Mouse (Mus musculus) kidney, embryonic 16.5 days (tissue): ENCODE measurements around the gene Anxa9. TPM values are rescaled to one million over a fixed set of nuclear protein-coding genes. Genes with fewer than 3 reads are reported as not detected.

Source experiments
- ATAC-seq: fragments of 200-750 bp; cut with Nextera tagmentation; 2 replicates; pipeline ENCODE4 v1.8.0; 2017; ENCODE audit warnings: moderate TSS enrichment; ENCODE audit not compliant: low FRiP score, low TSS enrichment
- H3K27ac ChIP-seq: fragments of 300-500 bp; sonication (generic); 2 replicates; pipeline ENCODE4 v1.5.1; 2014; ENCODE audit warnings: low read length
- H3K27me3 ChIP-seq: fragments of 300-500 bp; sonication (generic); 2 replicates; pipeline ENCODE4 v1.6.1; 2014; ENCODE audit warnings: low read length, control low read depth, mixed read lengths; ENCODE audit not compliant: insufficient read depth
- H3K36me3 ChIP-seq: fragments of 300-500 bp; sonication (generic); 2 replicates; pipeline ENCODE4 v1.6.1; 2014; ENCODE audit warnings: low read length, control low read depth, mixed read lengths; ENCODE audit not compliant: insufficient read depth
- H3K4me1 ChIP-seq: fragments of 300-500 bp; sonication (generic); 2 replicates; pipeline ENCODE4 v1.6.1; 2014; ENCODE audit warnings: low read length, control low read depth, mixed read lengths; ENCODE audit not compliant: insufficient read depth
- H3K4me2 ChIP-seq: fragments of 300-500 bp; sonication (generic); replicated peaks from 2 replicates; pipeline ENCODE4 v1.6.1; 2014; ENCODE audit warnings: low read depth, low read length
- H3K4me3 ChIP-seq: fragments of 300-500 bp; sonication (generic); 2 replicates; pipeline ENCODE4 v1.5.1; 2014; ENCODE audit warnings: mild to moderate bottlenecking, low read length
- H3K9ac ChIP-seq: fragments of 300-500 bp; sonication (generic); replicated peaks from 2 replicates; pipeline ENCODE4 v1.6.1; 2014; ENCODE audit warnings: low read length
- H3K9me3 ChIP-seq: fragments of 300-500 bp; sonication (generic); 2 replicates; pipeline ENCODE4 v1.6.1; 2016; ENCODE audit warnings: low read length, control low read depth
- WGBS: fragments of 180-500 bp; shearing (Covaris S2); extraction: QIAGEN DNeasy Blood & Tissue Kit; methylation state at CpG from one replicate; pipeline ENCODE4 v1.1.7; 2014; 5-methylcytosine and 5-hydroxymethylcytosine counted together
- polyA plus RNA-seq: library from polyadenylated mRNA; unstranded; fragments of >200 nt; fragmentation: Nextera tagmentation; extraction: Ambion mirVana; gene quantifications from 2 replicates; pipeline ENCODE4 v1.2.1, GENCODE M21; 2015

The Anxa9 gene
- polyA plus RNA-seq, 1 experiment from 2014 or later: 8.6 TPM

- 3% methylated on average over 24 of the region's 27 CpGs for WGBS
- H3K4me2 ChIP-seq: peak within 1 kb of the TSS; percentile 72
- H3K9ac ChIP-seq: peak within 1 kb of the TSS; percentile 93
- H3K36me3 ChIP-seq: no peaks in the 10 kb centered on the region
- peak within 1 kb of the TSS; percentile 89 for H3K4me3 ChIP-seq
- no peaks in the 10 kb centered on the region for H3K27me3 ChIP-seq
- peak within 1 kb of the TSS; percentile 95 for H3K27ac ChIP-seq
- peak; percentile 37; the same call in 1 of the 2 replicates for ATAC-seq
- no peaks in the 10 kb centered on the region for H3K9me3 ChIP-seq
- H3K4me1 ChIP-seq: peaks cover 44% of the 10 kb centered on the region
Observed at GRCm38 (mm10) chr3:95314486-95315093, 7.6 kb upstream of the Anxa9 start, which contains the start of gene Cers2. Cers2 (plus strand) TSS chr3:95314791.

- Histone ChIP-seq H3K4me1 (peaks cover 40% of the 10 kb centered on the region), H3K4me3 (no peak overlapping the region), H3K27me3 (no peaks in the 10 kb centered on the region), H3K9me3 (no peaks in the 10 kb centered on the region), H3K36me3 (no peaks in the 10 kb centered on the region), H3K9ac (no peak overlapping the region; the same call in 1 of the 2 replicates), H3K4me2 (peak overlapping the region; percentile 72), H3K27ac (no peak overlapping the region)
- 65% methylated on average over 6 of the region's 6 CpGs for WGBS
- ATAC-seq: no peak
Observed at GRCm38 (mm10) chr3:95314075-95314474, 7.1 kb upstream of the Anxa9 start.

GRCm38 (mm10) chr3:95313476-95313875, 6.5 kb upstream of the Anxa9 start:
- Histone ChIP-seq H3K27ac (no peak overlapping the region), H3K27me3 (no peaks in the 10 kb centered on the region), H3K4me2 (no peak overlapping the region), H3K4me3 (no peak overlapping the region), H3K9ac (no peak overlapping the region), H3K36me3 (no peaks in the 10 kb centered on the region), H3K9me3 (no peaks in the 10 kb centered on the region), H3K4me1 (peaks cover 34% of the 10 kb centered on the region)
- no peak for ATAC-seq
- 57% methylated on average over 7 of the region's 7 CpGs for WGBS

GRCm38 (mm10) chr3:95312623-95313022, 5.6 kb upstream of the Anxa9 start:
- no peak overlapping the region for H3K4me3 ChIP-seq
- H3K27me3 ChIP-seq: no peaks in the 10 kb centered on the region
- 0 out of 2 replicates have a peak overlapping the region, but pooled peaks have one; percentile 31 for H3K9ac ChIP-seq
- peaks cover 28% of the 10 kb centered on the region for H3K4me1 ChIP-seq
- no peak overlapping the region for H3K4me2 ChIP-seq
- no peak overlapping the region for H3K27ac ChIP-seq
- 76% methylated on average over 6 of the region's 6 CpGs for WGBS
- no peak for ATAC-seq
- no peaks in the 10 kb centered on the region for H3K9me3 ChIP-seq
- no peaks in the 10 kb centered on the region for H3K36me3 ChIP-seq

- no peak for ATAC-seq
- Histone ChIP-seq H3K27me3 (no peaks in the 10 kb centered on the region), H3K4me2 (no peak overlapping the region), H3K27ac (no peak overlapping the region), H3K36me3 (no peaks in the 10 kb centered on the region), H3K4me1 (peaks cover 21% of the 10 kb centered on the region), H3K4me3 (no peak overlapping the region), H3K9ac (no peak overlapping the region), H3K9me3 (no peaks in the 10 kb centered on the region)
- WGBS: 68% methylated on average over 9 of the region's 9 CpGs
Observed at GRCm38 (mm10) chr3:95310968-95311882, 4.2 kb upstream of the Anxa9 start.

GRCm38 (mm10) chr3:95310496-95310895, 3.5 kb upstream of the Anxa9 start:
- H3K27ac ChIP-seq: no peak overlapping the region
- 63% methylated on average over 3 of the region's 3 CpGs for WGBS
- no peak overlapping the region for H3K4me2 ChIP-seq
- no peaks in the 10 kb centered on the region for H3K27me3 ChIP-seq
- no peak overlapping the region for H3K9ac ChIP-seq
- H3K36me3 ChIP-seq: no peaks in the 10 kb centered on the region
- H3K4me3 ChIP-seq: no peak overlapping the region
- no peaks in the 10 kb centered on the region for H3K9me3 ChIP-seq
- peaks cover 16% of the 10 kb centered on the region for H3K4me1 ChIP-seq
- ATAC-seq: no peak

- H3K4me3 ChIP-seq: no peak overlapping the region
- no peak overlapping the region; the same call in 1 of the 2 replicates for H3K4me2 ChIP-seq
Observed at GRCm38 (mm10) chr3:95306244-95306643, 732 bp downstream of the Anxa9 start.

GRCm38 (mm10) chr3:95301204-95301796, 5.7 kb downstream of the Anxa9 start:
- 85% methylated on average over 3 of the region's 3 CpGs for WGBS
- H3K27ac ChIP-seq: no peak overlapping the region
- H3K9ac ChIP-seq: no peak overlapping the region
- H3K36me3 ChIP-seq: peaks cover 4% of the 10 kb centered on the region; the same call in 1 of the 2 replicates
- no peaks in the 10 kb centered on the region for H3K9me3 ChIP-seq
- no peaks in the 10 kb centered on the region; the same call in 1 of the 2 replicates for H3K4me1 ChIP-seq
- ATAC-seq: no peak
- no peak overlapping the region for H3K4me3 ChIP-seq
- H3K4me2 ChIP-seq: no peak overlapping the region
- H3K27me3 ChIP-seq: no peaks in the 10 kb centered on the region

More at GRCm38 (mm10) chr3:95306244-95306643, 732 bp downstream of the Anxa9 start:
- 73% methylated on average over 4 of the region's 4 CpGs for WGBS
- Histone ChIP-seq H3K9ac (no peak overlapping the region), H3K4me1 (peaks cover 6% of the 10 kb centered on the region), H3K9me3 (no peaks in the 10 kb centered on the region), H3K27me3 (no peaks in the 10 kb centered on the region), H3K27ac (peak overlapping the region; percentile 63; the same call in 1 of the 2 replicates), H3K36me3 (no peaks in the 10 kb centered on the region)
- ATAC-seq: no peak

- no peak overlapping the region for H3K4me3 ChIP-seq
- no peak overlapping the region for H3K27ac ChIP-seq
- H3K4me2 ChIP-seq: no peak overlapping the region
- H3K27me3 ChIP-seq: no peaks in the 10 kb centered on the region
- peaks cover 11% of the 10 kb centered on the region for H3K4me1 ChIP-seq
- no peak overlapping the region for H3K9ac ChIP-seq
- peaks cover 25% of the 10 kb centered on the region for H3K36me3 ChIP-seq
- 82% methylated on average over 7 of the region's 7 CpGs for WGBS
- H3K9me3 ChIP-seq: no peaks in the 10 kb centered on the region
- ATAC-seq: no peak
Observed at GRCm38 (mm10) chr3:95298018-95298417, 9.0 kb downstream of the Anxa9 start.
